Mouse (Mus musculus) cortical plate, adult 2 months (tissue): ENCODE measurements at regions not wholly inside any gene's neighbourhood (a gene's known extent, or its start where the extent isn't known, plus 50 kb on each side); places are given as distances from the start of the nearest gene placed in this dataset.

Experiments used
- CTCF ChIP-seq: fragments of 200-500 bp; IDR thresholded peaks from 2 replicates; pipeline ENCODE4 v1.5.1; 2011; ENCODE audit warnings: mild to moderate bottlenecking, control low read depth, low read length; ENCODE audit not compliant: insufficient read depth; ENCODE audit errors: extremely low read depth
- POLR2A ChIP-seq: fragments of 200-500 bp; IDR thresholded peaks from 2 replicates; pipeline ENCODE4 v1.6.1; 2011; ENCODE audit warnings: mild to moderate bottlenecking, low read length, control low read depth; ENCODE audit not compliant: insufficient read depth; ENCODE audit errors: extremely low read depth

DNA sequence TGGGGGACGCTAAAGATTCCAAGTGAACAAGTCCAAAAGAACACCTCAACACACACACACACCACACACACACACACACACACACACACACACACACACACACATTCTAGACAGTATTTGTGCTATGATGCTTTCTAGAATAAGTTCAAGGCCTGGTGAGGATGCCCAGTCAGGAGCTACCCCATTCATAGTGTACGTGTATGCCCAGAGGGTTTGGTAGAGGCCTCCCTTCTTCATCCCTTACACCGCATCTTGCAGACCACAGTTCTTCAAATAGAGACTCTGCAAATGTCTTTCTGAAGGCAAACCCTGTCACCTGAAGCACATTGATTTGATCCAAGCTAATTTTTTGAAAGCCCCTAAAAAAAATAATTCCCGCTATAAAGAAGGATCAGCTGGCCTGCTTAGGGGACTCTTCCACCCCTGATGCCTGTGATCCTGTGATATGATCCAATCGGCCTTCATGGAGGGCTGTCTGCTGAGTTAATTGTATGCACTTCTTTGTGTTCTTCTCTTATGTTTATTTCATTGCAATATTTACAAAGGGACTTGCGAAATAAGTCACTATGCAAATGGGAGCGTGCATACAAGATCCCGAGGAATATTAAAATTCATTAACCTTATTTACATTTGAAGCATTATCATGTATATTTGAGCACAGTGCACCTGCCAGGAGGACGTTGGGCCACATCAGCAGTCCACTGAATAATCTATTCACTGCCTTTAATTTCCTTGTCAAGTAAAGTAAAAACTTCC lies 103.8 kb downstream of the Rbm43 start:
- TF ChIP-seq CTCF (no peak), POLR2A (no peak)
